Mouse (Mus musculus): Measurements from ENCODE around the gene Mslnl. TPM values are rescaled to one million over a fixed set of nuclear protein-coding genes. Genes with fewer than 3 reads are reported as not detected.
"Not testable (repeated sequence)": the region's sequence is repeated elsewhere in the genome, so short reads cannot be mapped to it uniquely, and the experiment has no call there.

Gene Mslnl
- polyA plus RNA-seq, 1 experiment from 2014 or later, result not detected

GRCm38 (mm10) chr17:25723470-25723869, 12.4 kb upstream of the Mslnl start:
- no peak for DNase-seq (ENCODE audit: low spot score)
- Histone ChIP-seq H3K4me3 (peak overlapping the region; percentile 9; the same call in 1 of the 2 replicates), H3K9me3 (replicated peaks) (no peaks in the 10 kb centered on the region), H3K36me3 (peaks cover 74% of the 10 kb centered on the region), H3K27ac (replicated peaks) (no peak overlapping the region), H3K4me1 (peaks cover 40% of the 10 kb centered on the region), H3K27me3 (ENCODE audit: low read depth, poor library complexity, severe bottlenecking) (peaks cover 10% of the 10 kb centered on the region)
- WGBS, result 94% methylated on average over 19 of the region's 19 CpGs

- Histone ChIP-seq H3K4me3 (no peak overlapping the region), H3K27me3 (ENCODE audit: low read depth, poor library complexity, severe bottlenecking) (0 out of 2 replicates have a peak, but pooled peaks cover 6% of the 10 kb centered on the region), H3K27ac (replicated peaks) (no peak overlapping the region), H3K9me3 (replicated peaks) (no peaks in the 10 kb centered on the region), H3K36me3 (peaks cover 69% of the 10 kb centered on the region), H3K4me1 (peaks cover 45% of the 10 kb centered on the region)
- DNase-seq (ENCODE audit: low spot score), result no peak
- 89% methylated on average over 7 of the region's 7 CpGs for WGBS
Observed at GRCm38 (mm10) chr17:25723919-25724318, 11.9 kb upstream of the Mslnl start.

GRCm38 (mm10) chr17:25725264-25725663, 10.6 kb upstream of the Mslnl start:
- H3K27me3 ChIP-seq (ENCODE audit: low read depth, poor library complexity, severe bottlenecking), result no peaks in the 10 kb centered on the region
- no peaks in the 10 kb centered on the region for H3K9me3 ChIP-seq (replicated peaks)
- peaks cover 47% of the 10 kb centered on the region for H3K4me1 ChIP-seq
- 0 out of 2 replicates have a peak overlapping the region, but pooled peaks have one; percentile 74 for H3K4me3 ChIP-seq
- H3K27ac ChIP-seq (replicated peaks), result no peak overlapping the region
- 80% methylated on average over 6 of the region's 6 CpGs for WGBS
- H3K36me3 ChIP-seq, result peaks cover 67% of the 10 kb centered on the region
- no peak for DNase-seq (ENCODE audit: low spot score)

- peak within 1 kb of the TSS; percentile 74 for H3K4me3 ChIP-seq
- H3K4me1 ChIP-seq, result peaks cover 52% of the 10 kb centered on the region
- DNase-seq (ENCODE audit: low spot score), result peak; percentile 98
- WGBS, result 1% methylated on average over 37 of the region's 37 CpGs
- H3K27me3 ChIP-seq (ENCODE audit: low read depth, poor library complexity, severe bottlenecking), result no peaks in the 10 kb centered on the region
- H3K9me3 ChIP-seq (replicated peaks), result no peaks in the 10 kb centered on the region
- H3K36me3 ChIP-seq, result peaks cover 60% of the 10 kb centered on the region
- H3K27ac ChIP-seq (replicated peaks), result peak within 1 kb of the TSS; percentile 88
Observed at GRCm38 (mm10) chr17:25727265-25728008, 8.4 kb upstream of the Mslnl start, which contains the start of the genes Chtf18 and Rpusd1. Gene Chtf18 (minus strand): TSS chr17:25727419. Gene Rpusd1 (plus strand): TSS chr17:25727670.

- peaks cover 53% of the 10 kb centered on the region for H3K4me1 ChIP-seq
- 36% methylated on average over 4 of the region's 4 CpGs for WGBS
- DNase-seq (ENCODE audit: low spot score), result no peak
- no peaks in the 10 kb centered on the region for H3K9me3 ChIP-seq (replicated peaks)
- H3K27me3 ChIP-seq (ENCODE audit: low read depth, poor library complexity, severe bottlenecking), result no peaks in the 10 kb centered on the region
- H3K4me3 ChIP-seq, result peak overlapping the region; percentile 74
- H3K27ac ChIP-seq (replicated peaks), result peak overlapping the region; percentile 88
- H3K36me3 ChIP-seq, result peaks cover 54% of the 10 kb centered on the region
Observed at GRCm38 (mm10) chr17:25728009-25728270, 7.9 kb upstream of the Mslnl start.

GRCm38 (mm10) chr17:25732082-25732481, 3.8 kb upstream of the Mslnl start:
- Histone ChIP-seq H3K27ac (replicated peaks) (0 out of 2 replicates have a peak overlapping the region, but pooled peaks have one; percentile 14), H3K4me1 (peaks cover 24% of the 10 kb centered on the region), H3K36me3 (peaks cover 25% of the 10 kb centered on the region), H3K27me3 (ENCODE audit: low read depth, poor library complexity, severe bottlenecking) (no peaks in the 10 kb centered on the region), H3K9me3 (replicated peaks) (no peaks in the 10 kb centered on the region), H3K4me3 (no peak overlapping the region)
- DNase-seq (ENCODE audit: low spot score), result peak; percentile 91
- WGBS, result 24% methylated on average over 2 of the region's 2 CpGs

GRCm38 (mm10) chr17:25735246-25735645, 596 bp upstream of the Mslnl start:
- 85% methylated on average over 5 of the region's 5 CpGs for WGBS
- H3K9me3 ChIP-seq (replicated peaks), result no peaks in the 10 kb centered on the region
- no peaks in the 10 kb centered on the region for H3K27me3 ChIP-seq (ENCODE audit: low read depth, poor library complexity, severe bottlenecking)
- no peak for DNase-seq (ENCODE audit: low spot score)
- H3K4me1 ChIP-seq, result peaks cover 5% of the 10 kb centered on the region
- peaks cover 15% of the 10 kb centered on the region for H3K36me3 ChIP-seq
- H3K4me3 ChIP-seq, result no peak overlapping the region
- H3K27ac ChIP-seq (replicated peaks), result no peak overlapping the region

GRCm38 (mm10) chr17:25738861-25739260, 3.0 kb downstream of the Mslnl start:
- no peak for DNase-seq (ENCODE audit: low spot score)
- no peaks in the 10 kb centered on the region for H3K4me1 ChIP-seq
- no peak overlapping the region for H3K27ac ChIP-seq (replicated peaks)
- WGBS, result 80% methylated on average over 7 of the region's 7 CpGs
- no peaks in the 10 kb centered on the region for H3K9me3 ChIP-seq (replicated peaks)
- no peaks in the 10 kb centered on the region for H3K36me3 ChIP-seq
- H3K4me3 ChIP-seq, result no peak overlapping the region
- no peaks in the 10 kb centered on the region for H3K27me3 ChIP-seq (ENCODE audit: low read depth, poor library complexity, severe bottlenecking)

GRCm38 (mm10) chr17:25741471-25741870, 5.6 kb downstream of the Mslnl start:
- not testable (repeated sequence) for H3K9me3 ChIP-seq (replicated peaks); H3K36me3 ChIP-seq; H3K27me3 ChIP-seq (ENCODE audit: low read depth, poor library complexity, severe bottlenecking); H3K4me3 ChIP-seq; H3K4me1 ChIP-seq; H3K27ac ChIP-seq (replicated peaks); DNase-seq (ENCODE audit: low spot score)
- 74% methylated on average over 12 of the region's 12 CpGs for WGBS

GRCm38 (mm10) chr17:25743831-25744230, 8.0 kb downstream of the Mslnl start:
- Histone ChIP-seq H3K36me3 (no peaks in the 10 kb centered on the region), H3K4me1 (peaks cover 5% of the 10 kb centered on the region; the same call in 1 of the 2 replicates), H3K27me3 (ENCODE audit: low read depth, poor library complexity, severe bottlenecking) (no peaks in the 10 kb centered on the region), H3K9me3 (replicated peaks) (no peaks in the 10 kb centered on the region), H3K4me3 (no peak overlapping the region), H3K27ac (replicated peaks) (no peak overlapping the region)
- 95% methylated on average over 9 of the region's 9 CpGs for WGBS
- DNase-seq (ENCODE audit: low spot score), result no peak

- DNase-seq (ENCODE audit: low spot score), result no peak
- H3K9me3 ChIP-seq (replicated peaks), result no peaks in the 10 kb centered on the region
- H3K27ac ChIP-seq (replicated peaks), result no peak overlapping the region
- peaks cover 5% of the 10 kb centered on the region; the same call in 1 of the 2 replicates for H3K4me1 ChIP-seq
- H3K27me3 ChIP-seq (ENCODE audit: low read depth, poor library complexity, severe bottlenecking), result no peaks in the 10 kb centered on the region
- no peaks in the 10 kb centered on the region for H3K36me3 ChIP-seq
- WGBS, result 79% methylated on average over 10 of the region's 10 CpGs
- H3K4me3 ChIP-seq, result no peak overlapping the region
Observed at GRCm38 (mm10) chr17:25744311-25744710, 8.5 kb downstream of the Mslnl start.

- Histone ChIP-seq H3K4me1 (peaks cover 5% of the 10 kb centered on the region; the same call in 1 of the 2 replicates), H3K4me3 (no peak overlapping the region), H3K9me3 (replicated peaks) (no peaks in the 10 kb centered on the region), H3K27me3 (ENCODE audit: low read depth, poor library complexity, severe bottlenecking) (no peaks in the 10 kb centered on the region; the same call in 1 of the 2 replicates), H3K36me3 (no peaks in the 10 kb centered on the region), H3K27ac (replicated peaks) (no peak overlapping the region)
- no peak for DNase-seq (ENCODE audit: low spot score)
- 91% methylated on average over 4 of the region's 4 CpGs for WGBS
Observed at GRCm38 (mm10) chr17:25748238-25748637, 12.4 kb downstream of the Mslnl start.

GRCm38 (mm10) chr17:25749314-25749713, 13.5 kb downstream of the Mslnl start:
- Histone ChIP-seq H3K27ac (replicated peaks) (no peak overlapping the region), H3K27me3 (ENCODE audit: low read depth, poor library complexity, severe bottlenecking) (peaks cover 5% of the 10 kb centered on the region; the same call in 1 of the 2 replicates), H3K4me3 (no peak overlapping the region), H3K36me3 (no peaks in the 10 kb centered on the region), H3K4me1 (peaks cover 5% of the 10 kb centered on the region; the same call in 1 of the 2 replicates), H3K9me3 (replicated peaks) (no peaks in the 10 kb centered on the region)
- DNase-seq (ENCODE audit: low spot score), result no peak
- 89% methylated on average over 6 of the region's 6 CpGs for WGBS
